Mouse (Mus musculus) left cerebral cortex, adult 2 months (tissue): ENCODE measurements around the gene Fam155a. TPM values are rescaled to one million over a fixed set of nuclear protein-coding genes. Genes with fewer than 3 reads are reported as not detected.
A peak's percentile ranks its signal among the peaks of the same experiment; 100 is the strongest.

Experiments used
- DNase-seq, 2 experiments: peaks; one replicate each; pipeline ENCODE4 v3.0.0; 2021 to 2022; ENCODE audit warnings: low spot score in 2 of 2, mixed read lengths in 1 of 2; ENCODE audit errors: extremely low spot score in 1 of 2
- H3K27ac ChIP-seq: fragments of 200-600 bp; 2 replicates; pipeline ENCODE4 v1.8.1; 2022
- H3K4me3 ChIP-seq: fragments of 200-600 bp; 2 replicates; pipeline ENCODE4 v1.8.1; 2022
- CTCF ChIP-seq: fragments of 200-600 bp; IDR thresholded peaks from 2 replicates; pipeline ENCODE4 v1.8.1; 2022; ENCODE audit warnings: antibody characterized with exemption, mild to moderate bottlenecking, moderate library complexity
- intact Hi-C: fragments of 180-260 bp; cut with DNase I; formaldehyde crosslinking; loops from one replicate; pipeline ENCODE4 v1.15.1; 2025
- total RNA-seq, 2 experiments: library from RNA; stranded (reverse); gene quantifications; 2 replicates each; pipeline ENCODE4 v1.2.3; 2021

Fam155a gene
- total RNA-seq, 2 experiments from 2014 or later: 118 to 119 TPM

DNA sequence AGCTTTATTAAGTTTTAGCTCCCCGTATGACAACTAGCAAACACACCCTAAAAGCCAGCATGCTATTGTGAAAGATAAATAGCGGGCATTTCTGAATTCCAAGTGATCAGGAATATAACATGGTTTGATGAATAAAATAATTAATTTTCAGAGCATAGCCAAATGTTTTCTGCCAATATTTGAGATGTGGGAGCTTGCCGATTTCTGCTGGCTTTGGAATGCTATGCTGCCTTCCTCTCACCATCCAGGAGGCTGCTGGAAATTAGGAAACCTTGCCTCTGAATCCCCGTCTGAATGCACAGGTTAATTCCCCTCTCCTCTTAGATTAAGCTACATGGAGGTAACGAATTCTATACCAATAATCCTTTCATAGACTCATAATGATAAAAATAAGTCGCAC is 116.1 kb downstream of the Fam155a start:
- DNase-seq: no peak
- Histone ChIP-seq H3K4me3 (no peak overlapping the region), H3K27ac (no peak overlapping the region)
- intact Hi-C loops: no loop called here
- no peak for TF ChIP-seq CTCF

GRCm38 (mm10) chr8:9653643-9654042 is 117.3 kb downstream of the Fam155a start:
- DNase-seq: no peak
- H3K27ac ChIP-seq: no peak overlapping the region
- H3K4me3 ChIP-seq: no peak overlapping the region
- intact Hi-C loops: no loop called here
- no peak for TF ChIP-seq CTCF

- no peak overlapping the region for H3K4me3 ChIP-seq
- DNase-seq: no peak
- TF ChIP-seq CTCF: no peak
- intact Hi-C loops: no loop called here
- H3K27ac ChIP-seq: no peak overlapping the region
Measured at GRCm38 (mm10) chr8:9638162-9638561, 132.8 kb downstream of the Fam155a start.

DNA sequence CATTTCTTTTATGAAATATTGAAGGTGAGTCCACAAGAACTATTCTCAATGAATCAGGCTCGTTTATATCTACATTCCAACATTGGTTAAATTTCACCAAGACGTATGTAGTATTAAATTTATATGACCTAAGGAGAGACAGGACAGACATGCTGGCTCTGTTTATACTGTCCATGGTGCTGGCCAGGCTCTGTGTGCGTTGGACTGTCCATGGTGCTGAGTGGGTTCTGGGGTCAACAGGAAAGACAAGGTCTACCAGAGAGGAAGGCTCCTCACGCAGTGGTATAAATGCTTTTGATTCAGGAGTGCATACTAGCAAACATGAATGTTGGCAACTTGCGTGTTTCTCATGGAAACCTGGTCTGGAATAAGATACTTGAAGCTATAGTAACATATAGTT is 135.7 kb downstream of the Fam155a start:
- no peak for TF ChIP-seq CTCF
- DNase-seq: no peak
- Histone ChIP-seq H3K4me3 (no peak overlapping the region), H3K27ac (no peak overlapping the region)
- intact Hi-C loops: no loop called here

DNA sequence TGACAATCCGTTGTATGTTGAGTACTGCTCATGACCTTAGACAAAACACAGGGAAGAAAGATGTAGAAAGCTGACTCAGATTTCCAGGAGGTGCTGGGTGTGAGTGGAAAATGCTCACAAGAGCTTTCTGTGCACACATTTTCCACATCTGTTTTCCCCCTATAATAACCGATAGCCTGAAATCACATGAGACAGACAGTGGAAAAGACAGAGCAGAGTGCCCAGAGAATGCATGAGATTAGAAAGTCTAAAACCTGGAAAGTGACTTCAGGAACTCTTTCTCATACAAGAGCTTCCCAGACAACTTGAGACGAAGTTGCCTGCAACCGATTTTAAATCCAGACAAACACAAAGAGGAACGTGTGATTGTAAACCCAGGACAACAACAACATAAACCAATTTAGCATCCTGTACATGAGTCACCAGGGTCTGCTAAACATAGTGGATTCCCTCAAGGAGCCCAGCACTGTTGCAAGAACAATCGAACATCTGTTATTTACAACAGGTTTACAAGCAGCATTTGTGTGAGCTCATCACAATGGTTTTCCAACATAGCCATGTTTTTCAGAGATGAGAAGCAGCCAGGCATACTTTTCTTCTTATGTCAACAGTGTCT is 163.8 kb downstream of the Fam155a start:
- no peak overlapping the region for H3K4me3 ChIP-seq
- DNase-seq: no peak

GRCm38 (mm10) chr8:9596003-9596402 is 175.0 kb downstream of the Fam155a start:
- TF ChIP-seq CTCF: no peak
- H3K4me3 ChIP-seq: no peak overlapping the region
- DNase-seq: no peak

More for the DNA sequence above, 163.8 kb downstream of the Fam155a start:
- intact Hi-C loops: no loop called here
- no peak for TF ChIP-seq CTCF
- no peak overlapping the region for H3K27ac ChIP-seq

DNA sequence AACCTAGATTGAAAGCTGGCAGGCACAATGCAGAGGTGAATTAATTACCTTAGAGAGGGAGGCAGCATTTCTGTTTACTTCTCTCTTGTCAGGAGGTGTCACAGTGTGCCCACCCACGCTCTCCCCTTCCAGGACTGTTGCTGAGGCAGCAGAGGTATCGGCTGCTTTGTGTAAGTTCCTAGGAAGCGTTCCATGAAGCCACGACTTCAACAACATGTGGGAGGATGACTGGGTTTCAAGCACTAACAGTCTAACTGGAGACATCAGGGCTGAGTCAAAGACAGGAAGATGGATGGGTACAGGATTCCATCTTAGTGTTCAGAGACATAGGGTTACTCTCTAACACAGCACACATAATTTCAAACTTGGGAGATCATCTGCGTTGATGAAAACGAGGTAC is 189.1 kb downstream of the Fam155a start:
- intact Hi-C loops: loop anchor here (1.0 to 5.0 kb wide), 2 partner anchors 235 to 349 kb away; no protein-coding TSS in a partner anchor
- no peak overlapping the region for H3K27ac ChIP-seq
- TF ChIP-seq CTCF: no peak
- DNase-seq: peak; percentile 29 to 35
- no peak overlapping the region for H3K4me3 ChIP-seq

More at GRCm38 (mm10) chr8:9596003-9596402, 175.0 kb downstream of the Fam155a start:
- intact Hi-C loops: no loop called here
- H3K27ac ChIP-seq: no peak overlapping the region

DNA sequence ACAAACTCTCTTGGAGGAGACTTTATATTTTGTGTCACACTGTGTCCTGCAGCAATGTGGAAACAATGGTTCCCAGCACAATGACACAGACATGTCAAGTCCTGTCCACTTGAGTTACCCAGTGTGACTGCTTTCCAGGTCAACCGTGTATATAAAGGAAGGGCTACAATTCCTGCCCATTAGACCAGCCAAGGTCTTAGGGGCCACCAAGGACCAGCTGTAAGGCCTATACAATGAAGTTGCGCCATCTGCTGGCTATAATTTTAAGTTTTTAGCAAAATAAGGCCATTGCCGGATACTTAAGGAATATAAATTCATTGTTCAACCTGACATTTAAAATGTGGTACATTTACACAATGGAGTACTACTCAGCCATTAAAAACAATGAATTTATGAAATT is 190.8 kb downstream of the Fam155a start:
- no peak for DNase-seq
- Histone ChIP-seq H3K4me3 (no peak overlapping the region), H3K27ac (no peak overlapping the region)
- TF ChIP-seq CTCF: peak; percentile 48
- intact Hi-C loops: loop anchor here (5.0 kb wide), 1 partner anchor 233 kb away; no protein-coding TSS in a partner anchor

DNA sequence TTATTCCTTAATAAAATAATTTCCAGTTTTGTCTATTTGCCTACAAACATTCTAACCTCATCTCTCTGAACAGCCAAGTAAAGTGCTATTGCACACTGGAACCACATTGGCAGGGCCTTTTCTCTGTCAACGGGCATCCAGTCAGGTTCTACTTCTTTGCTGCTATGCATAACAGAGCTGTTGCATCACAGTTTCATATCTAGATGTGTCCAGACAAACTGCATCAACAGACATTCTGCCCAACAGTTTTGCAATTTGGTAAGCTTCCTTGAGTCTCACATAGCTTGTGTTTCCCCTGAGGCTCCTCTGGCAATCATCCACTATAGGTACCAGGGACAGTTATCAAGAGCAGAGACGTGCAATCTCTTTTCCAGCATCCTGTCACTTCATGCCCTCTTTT is 199.0 kb downstream of the Fam155a start:
- H3K4me3 ChIP-seq: no peak overlapping the region
- intact Hi-C loops: no loop called here
- no peak overlapping the region for H3K27ac ChIP-seq
- no peak for DNase-seq
- no peak for TF ChIP-seq CTCF

GRCm38 (mm10) chr8:9569516-9570170 is 201.3 kb downstream of the Fam155a start:
- no peak for TF ChIP-seq CTCF
- Histone ChIP-seq H3K27ac (peak overlapping the region; percentile 28; the same call in 1 of the 2 replicates), H3K4me3 (no peak overlapping the region)
- intact Hi-C loops: no loop called here
- no peak for DNase-seq

- no peak overlapping the region for H3K27ac ChIP-seq
- H3K4me3 ChIP-seq: no peak overlapping the region
- intact Hi-C loops: no loop called here
- DNase-seq: no peak
- no peak for TF ChIP-seq CTCF
Measured at GRCm38 (mm10) chr8:9549199-9549598, 221.8 kb downstream of the Fam155a start.

DNA sequence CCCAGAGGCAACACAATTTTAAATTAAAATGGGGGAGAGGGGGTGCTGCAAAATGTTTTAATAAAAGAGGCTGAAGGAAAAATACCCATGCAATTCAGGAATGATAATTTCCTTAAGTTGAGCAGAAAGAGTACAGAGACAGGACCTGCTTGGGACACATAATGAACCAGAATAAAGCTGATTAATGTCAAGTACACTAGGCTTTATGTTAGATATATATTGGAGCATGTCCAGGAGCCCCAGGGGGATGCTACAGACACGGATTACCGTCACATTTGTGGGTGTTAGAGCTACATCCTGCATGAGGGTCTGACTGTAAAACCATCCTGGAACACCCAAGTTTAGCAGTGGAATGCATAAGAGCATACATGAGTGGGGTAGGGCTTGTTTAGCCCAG is 223.4 kb downstream of the Fam155a start:
- DNase-seq: no peak
- no peak overlapping the region for H3K4me3 ChIP-seq
- intact Hi-C loops: no loop called here
- no peak for TF ChIP-seq CTCF
- H3K27ac ChIP-seq: no peak overlapping the region
